Mouse (Mus musculus) neural tube, embryonic 14.5 days (tissue): ENCODE results near the gene Cga. TPM values are rescaled to one million over a fixed set of nuclear protein-coding genes. Genes with fewer than 3 reads are reported as not detected.

ENCODE experiments used
- ATAC-seq: fragments of 200-750 bp; cut with Nextera tagmentation; 2 replicates; pipeline ENCODE4 v1.8.0; 2017; ENCODE audit warnings: low read depth, mild to moderate bottlenecking, moderate TSS enrichment, moderate library complexity
- H3K27ac ChIP-seq: fragments of 300-500 bp; sonication (generic); 2 replicates; pipeline ENCODE4 v1.5.1; 2014; ENCODE audit warnings: low read depth, mild to moderate bottlenecking, control low read depth, low read length, moderate library complexity, mixed read lengths
- H3K27me3 ChIP-seq: fragments of 300-500 bp; sonication (generic); 2 replicates; pipeline ENCODE4 v1.6.1; 2014; ENCODE audit warnings: low read length; ENCODE audit not compliant: control insufficient read depth, insufficient read depth
- H3K36me3 ChIP-seq: fragments of 300-500 bp; sonication (generic); 2 replicates; pipeline ENCODE4 v1.6.1; 2014; ENCODE audit warnings: low read length, mixed read lengths; ENCODE audit not compliant: control insufficient read depth, insufficient read depth
- H3K4me1 ChIP-seq: fragments of 300-500 bp; sonication (generic); 2 replicates; pipeline ENCODE4 v1.6.1; 2014; ENCODE audit warnings: low read length; ENCODE audit not compliant: control insufficient read depth, insufficient read depth
- H3K4me2 ChIP-seq: fragments of 300-500 bp; sonication (generic); 2 replicates; pipeline ENCODE4 v1.6.1; 2014; ENCODE audit warnings: mild to moderate bottlenecking, low read depth, low read length, control low read depth
- H3K4me3 ChIP-seq: fragments of 300-500 bp; sonication (generic); 2 replicates; pipeline ENCODE4 v1.5.1; 2014; ENCODE audit warnings: low read depth, low read length, control low read depth, mixed read lengths
- H3K9ac ChIP-seq: fragments of 300-500 bp; sonication (generic); replicated peaks from 2 replicates; pipeline ENCODE4 v1.6.1; 2014; ENCODE audit warnings: low read depth, mild to moderate bottlenecking, control low read depth, low read length, mixed read lengths
- H3K9me3 ChIP-seq: fragments of 300-500 bp; sonication (generic); 2 replicates; pipeline ENCODE4 v1.6.1; 2016; ENCODE audit warnings: low read length; ENCODE audit not compliant: control insufficient read depth
- WGBS: fragments of 180-500 bp; shearing (Covaris S2); extraction: QIAGEN DNeasy Blood & Tissue Kit; methylation state at CpG from one replicate; pipeline ENCODE4 v1.1.7; 2014; 5-methylcytosine and 5-hydroxymethylcytosine counted together
- polyA plus RNA-seq: library from polyadenylated mRNA; unstranded; fragments of >200 nt; fragmentation: Nextera tagmentation; extraction: Ambion mirVana; gene quantifications from 2 replicates; pipeline ENCODE4 v1.2.1, GENCODE M21; 2014

The Cga gene
- polyA plus RNA-seq, 1 experiment from 2014 or later: not detected

- WGBS: 50% methylated on average over 9 of the region's 9 CpGs
- Histone ChIP-seq H3K9me3 (no peaks in the 10 kb centered on the region), H3K27me3 (no peaks in the 10 kb centered on the region), H3K4me2 (peak overlapping the region; percentile 80; the same call in 1 of the 2 replicates), H3K9ac (no peak overlapping the region), H3K27ac (no peak overlapping the region), H3K36me3 (no peaks in the 10 kb centered on the region), H3K4me1 (peaks cover 14% of the 10 kb centered on the region), H3K4me3 (no peak overlapping the region)
- ATAC-seq: no peak
Observed at GRCm38 (mm10) chr4:34885631-34886351, 7.8 kb upstream of the Cga start.

GRCm38 (mm10) chr4:34886490-34887111, 7.0 kb upstream of the Cga start:
- Histone ChIP-seq H3K27ac (peak overlapping the region; percentile 93), H3K9me3 (no peaks in the 10 kb centered on the region)
- under 1% methylated on average over 47 of the region's 48 CpGs for WGBS

GRCm38 (mm10) chr4:34887295-34887694, 6.3 kb upstream of the Cga start:
- H3K27me3 ChIP-seq: no peaks in the 10 kb centered on the region
- peak overlapping the region; percentile 84 for H3K9ac ChIP-seq
- no peaks in the 10 kb centered on the region for H3K36me3 ChIP-seq
- peaks cover 8% of the 10 kb centered on the region; the same call in 1 of the 2 replicates for H3K4me1 ChIP-seq
- no peaks in the 10 kb centered on the region for H3K9me3 ChIP-seq
- peak overlapping the region; percentile 93; the same call in 1 of the 2 replicates for H3K27ac ChIP-seq
- H3K4me2 ChIP-seq: peak overlapping the region; percentile 80
- H3K4me3 ChIP-seq: peak overlapping the region; percentile 75
- ATAC-seq: no peak
- 7% methylated on average over 7 of the region's 7 CpGs for WGBS

More at GRCm38 (mm10) chr4:34886490-34887111, 7.0 kb upstream of the Cga start:
- Histone ChIP-seq H3K9ac (peak overlapping the region; percentile 84), H3K36me3 (no peaks in the 10 kb centered on the region), H3K4me1 (peaks cover 8% of the 10 kb centered on the region; the same call in 1 of the 2 replicates), H3K4me2 (peak overlapping the region; percentile 80), H3K4me3 (peak overlapping the region; percentile 75), H3K27me3 (no peaks in the 10 kb centered on the region)
- ATAC-seq: peak; percentile 76

GRCm38 (mm10) chr4:34889101-34889811, 4.3 kb upstream of the Cga start:
- Histone ChIP-seq H3K9ac (no peak overlapping the region), H3K4me3 (no peak overlapping the region), H3K4me2 (no peak overlapping the region), H3K36me3 (no peaks in the 10 kb centered on the region), H3K9me3 (no peaks in the 10 kb centered on the region), H3K4me1 (peaks cover 4% of the 10 kb centered on the region; the same call in 1 of the 2 replicates), H3K27me3 (no peaks in the 10 kb centered on the region), H3K27ac (no peak overlapping the region)
- WGBS: 10% methylated on average over 15 of the region's 15 CpGs
- ATAC-seq: no peak

GRCm38 (mm10) chr4:34889812-34890185, 3.8 kb upstream of the Cga start:
- Histone ChIP-seq H3K4me2 (no peak overlapping the region), H3K4me1 (peaks cover 4% of the 10 kb centered on the region; the same call in 1 of the 2 replicates), H3K36me3 (no peaks in the 10 kb centered on the region), H3K27ac (no peak overlapping the region), H3K27me3 (no peaks in the 10 kb centered on the region), H3K9me3 (no peaks in the 10 kb centered on the region), H3K9ac (no peak overlapping the region), H3K4me3 (no peak overlapping the region)
- ATAC-seq: no peak
- WGBS: 28% methylated on average over 2 of the region's 2 CpGs

GRCm38 (mm10) chr4:34898497-34898896, 4.9 kb downstream of the Cga start:
- no peaks in the 10 kb centered on the region for H3K36me3 ChIP-seq
- no peak overlapping the region for H3K9ac ChIP-seq
- 75% methylated on average over 2 of the region's 2 CpGs for WGBS
- no peak overlapping the region for H3K4me3 ChIP-seq
- no peak overlapping the region for H3K27ac ChIP-seq
- no peak overlapping the region for H3K4me2 ChIP-seq
- no peak for ATAC-seq
- no peaks in the 10 kb centered on the region for H3K27me3 ChIP-seq
- no peaks in the 10 kb centered on the region for H3K4me1 ChIP-seq
- H3K9me3 ChIP-seq: no peaks in the 10 kb centered on the region

GRCm38 (mm10) chr4:34899322-34899721, 5.7 kb downstream of the Cga start:
- no peak overlapping the region for H3K4me2 ChIP-seq
- H3K4me3 ChIP-seq: no peak overlapping the region
- no peak overlapping the region for H3K27ac ChIP-seq
- no peak overlapping the region for H3K9ac ChIP-seq
- no peaks in the 10 kb centered on the region for H3K27me3 ChIP-seq
- no peaks in the 10 kb centered on the region for H3K4me1 ChIP-seq
- WGBS: 92% methylated on average over 1 of the region's 1 CpGs
- no peak for ATAC-seq
- H3K9me3 ChIP-seq: no peaks in the 10 kb centered on the region
- H3K36me3 ChIP-seq: no peaks in the 10 kb centered on the region

- Histone ChIP-seq H3K9me3 (no peaks in the 10 kb centered on the region), H3K4me1 (no peaks in the 10 kb centered on the region), H3K4me2 (no peak overlapping the region), H3K4me3 (no peak overlapping the region), H3K9ac (no peak overlapping the region), H3K27ac (no peak overlapping the region), H3K27me3 (no peaks in the 10 kb centered on the region), H3K36me3 (no peaks in the 10 kb centered on the region)
- ATAC-seq: no peak
- 58% methylated on average over 9 of the region's 9 CpGs for WGBS
Observed at GRCm38 (mm10) chr4:34900155-34900554, 6.6 kb downstream of the Cga start.

- Histone ChIP-seq H3K27ac (no peak overlapping the region), H3K4me3 (no peak overlapping the region), H3K36me3 (no peaks in the 10 kb centered on the region), H3K9me3 (no peaks in the 10 kb centered on the region), H3K27me3 (no peaks in the 10 kb centered on the region), H3K9ac (no peak overlapping the region), H3K4me1 (no peaks in the 10 kb centered on the region), H3K4me2 (no peak overlapping the region)
- ATAC-seq: no peak
- 83% methylated on average over 4 of the region's 4 CpGs for WGBS
Observed at GRCm38 (mm10) chr4:34901166-34901565, 7.6 kb downstream of the Cga start.
